Mouse (Mus musculus) hindbrain, postnatal 0 days (tissue): ENCODE measurements around the gene Gdf10. TPM values are rescaled to one million over a fixed set of nuclear protein-coding genes. Genes with fewer than 3 reads are reported as not detected.
A peak's percentile ranks its signal among the peaks of the same experiment; 100 is the strongest.

Source experiments
- ATAC-seq: fragments of 200-750 bp; cut with Nextera tagmentation; 2 replicates; pipeline ENCODE4 v1.8.0; 2017; ENCODE audit warnings: mild to moderate bottlenecking, moderate TSS enrichment, moderate library complexity
- DNase-seq: peaks from one replicate; pipeline ENCODE4 v3.0.0-alpha.2; 2015; ENCODE audit warnings: low spot score
- H3K27ac ChIP-seq: fragments of 300-500 bp; sonication (generic); 2 replicates; pipeline ENCODE4 v1.5.1; 2014; ENCODE audit warnings: mild to moderate bottlenecking
- H3K27me3 ChIP-seq: fragments of 300-500 bp; sonication (generic); 2 replicates; pipeline ENCODE4 v1.6.1; 2014; ENCODE audit warnings: low read length, mixed read lengths; ENCODE audit not compliant: insufficient read depth
- H3K36me3 ChIP-seq: fragments of 300-500 bp; sonication (generic); 2 replicates; pipeline ENCODE4 v1.6.1; 2014; ENCODE audit warnings: low read length, mixed read lengths; ENCODE audit not compliant: insufficient read depth
- H3K4me1 ChIP-seq: fragments of 300-500 bp; sonication (generic); 2 replicates; pipeline ENCODE4 v1.6.1; 2014; ENCODE audit warnings: antibody characterized with exemption, low read length, mixed read lengths; ENCODE audit not compliant: insufficient read depth
- H3K4me2 ChIP-seq: fragments of 300-500 bp; sonication (generic); 2 replicates; pipeline ENCODE4 v1.6.1; 2014; ENCODE audit warnings: low read depth, mild to moderate bottlenecking, low read length, moderate library complexity, mixed read lengths
- H3K4me3 ChIP-seq: fragments of 300-500 bp; sonication (generic); 2 replicates; pipeline ENCODE4 v1.5.1; 2014; ENCODE audit warnings: low read length
- H3K9ac ChIP-seq: fragments of 300-500 bp; sonication (generic); replicated peaks from 2 replicates; pipeline ENCODE4 v1.6.1; 2014; ENCODE audit warnings: mild to moderate bottlenecking, low read length, moderate library complexity, mixed read lengths
- H3K9me3 ChIP-seq: fragments of 300-500 bp; sonication (generic); 2 replicates; pipeline ENCODE4 v1.6.1; 2016; ENCODE audit warnings: low read length, mixed read lengths
- CTCF ChIP-seq: IDR thresholded peaks from 2 replicates; pipeline ENCODE4 v1.5.1; 2016; ENCODE audit warnings: antibody characterized with exemption, control low read depth, low read depth
- WGBS: fragments of 180-500 bp; shearing (Covaris S2); extraction: QIAGEN DNeasy Blood & Tissue Kit; methylation state at CpG from one replicate; pipeline ENCODE4 v1.1.7; 2014; 5-methylcytosine and 5-hydroxymethylcytosine counted together
- polyA plus RNA-seq: library from polyadenylated mRNA; unstranded; fragments of >200 nt; fragmentation: Nextera tagmentation; extraction: Ambion mirVana; gene quantifications from 2 replicates; pipeline ENCODE4 v1.2.1, GENCODE M21; 2015
- total RNA-seq: library from RNA; depleted of rRNA; stranded (reverse); fragments of >200 nt; gene quantifications from 2 replicates; pipeline ENCODE4 v1.2.3, GENCODE M21; 2014

Gdf10 gene
- total and polyA plus RNA-seq, 2 experiments from 2014 or later, result 27.3 to 32.9 TPM

DNA sequence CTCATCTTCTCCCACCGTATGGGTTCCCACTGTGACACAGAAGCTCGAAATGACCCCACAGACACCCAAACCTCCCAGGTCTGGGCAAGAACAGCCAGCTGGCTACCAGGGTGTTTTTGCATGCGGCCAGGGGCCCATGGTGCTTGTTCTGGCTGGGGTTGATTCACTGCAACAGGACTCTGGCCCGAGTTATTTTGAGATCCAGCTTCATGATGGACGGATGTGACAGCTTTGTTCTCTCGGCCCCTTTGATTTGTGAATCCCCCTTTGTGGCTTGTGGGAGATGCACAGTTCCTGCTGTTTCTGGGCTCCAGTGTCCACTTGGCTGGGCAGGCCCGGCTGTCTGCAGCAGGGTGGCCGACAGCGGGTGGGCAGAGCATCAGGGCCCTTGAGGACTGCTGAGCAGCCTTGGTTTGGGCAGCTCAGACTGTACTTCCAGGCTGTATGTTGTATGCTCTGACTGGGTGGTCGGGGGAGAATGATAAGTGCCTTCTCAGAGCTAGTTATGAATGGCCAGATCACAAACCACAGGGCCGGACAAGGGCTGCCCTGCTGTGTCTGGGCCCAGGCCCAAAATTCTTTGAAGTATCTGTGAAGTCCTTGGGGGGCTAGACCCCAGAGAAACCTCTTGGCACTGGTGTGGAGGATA lies 34.9 kb upstream of the Gdf10 start:
- peak; percentile 63 for DNase-seq
- Histone ChIP-seq H3K36me3 (no peaks in the 10 kb centered on the region), H3K9ac (no peak overlapping the region), H3K4me2 (no peak overlapping the region), H3K4me1 (peaks cover 8% of the 10 kb centered on the region; the same call in 1 of the 2 replicates), H3K27me3 (no peaks in the 10 kb centered on the region), H3K27ac (peak overlapping the region; percentile 26; the same call in 1 of the 2 replicates), H3K4me3 (no peak overlapping the region), H3K9me3 (no peaks in the 10 kb centered on the region)
- peak; percentile 92 for ATAC-seq
- TF ChIP-seq CTCF, result no peak
- 38% methylated on average over 11 of the region's 11 CpGs for WGBS

DNA sequence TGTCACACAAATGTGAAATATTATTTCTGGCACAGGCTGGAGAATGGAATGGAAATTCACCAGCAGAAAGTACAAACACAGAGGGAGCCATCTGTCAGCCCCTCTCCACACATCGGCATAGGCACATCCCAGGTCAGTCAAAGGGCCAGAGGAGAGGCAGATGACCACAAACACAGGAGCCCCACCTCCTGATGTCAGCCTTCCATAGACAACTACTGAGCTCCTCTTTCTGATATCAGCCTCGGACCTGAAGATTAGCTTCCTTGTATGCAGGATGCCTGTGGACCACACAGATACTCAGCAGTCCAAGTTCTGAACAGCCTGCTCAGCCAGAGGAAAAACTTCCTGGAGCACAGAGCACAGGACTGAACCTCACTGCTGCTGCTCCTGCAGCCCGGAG lies 33.4 kb upstream of the Gdf10 start:
- Histone ChIP-seq H3K9me3 (no peaks in the 10 kb centered on the region), H3K9ac (no peak overlapping the region), H3K4me3 (no peak overlapping the region), H3K4me1 (peaks cover 5% of the 10 kb centered on the region; the same call in 1 of the 2 replicates), H3K4me2 (no peak overlapping the region), H3K27ac (no peak overlapping the region), H3K36me3 (no peaks in the 10 kb centered on the region), H3K27me3 (no peaks in the 10 kb centered on the region)
- TF ChIP-seq CTCF, result no peak
- no peak for DNase-seq
- ATAC-seq, result no peak
- 74% methylated on average over 3 of the region's 3 CpGs for WGBS

DNA sequence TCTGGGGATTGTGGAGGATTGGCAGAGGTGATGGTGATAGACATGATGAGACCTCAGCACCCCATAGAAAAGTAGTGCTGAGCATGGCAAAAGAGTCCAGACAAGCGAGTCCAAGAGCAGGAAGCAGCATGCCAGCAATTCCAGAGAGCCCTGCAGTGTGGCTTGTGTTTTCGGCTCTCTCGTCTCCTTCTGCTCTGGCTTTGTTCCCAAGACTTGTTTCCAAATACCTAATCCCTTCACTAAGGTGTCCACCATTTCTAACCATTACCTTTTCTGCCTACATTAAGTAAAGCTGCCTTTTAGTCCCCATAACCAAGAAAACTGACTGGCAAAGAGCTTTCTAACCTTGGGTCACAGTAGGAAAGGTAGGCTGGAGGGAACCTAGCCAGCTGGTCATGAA lies 31.9 kb upstream of the Gdf10 start:
- H3K36me3 ChIP-seq, result no peaks in the 10 kb centered on the region
- H3K4me3 ChIP-seq, result no peak overlapping the region
- H3K4me1 ChIP-seq, result peaks cover 5% of the 10 kb centered on the region; the same call in 1 of the 2 replicates
- no peak for DNase-seq
- H3K27ac ChIP-seq, result no peak overlapping the region
- no peak for TF ChIP-seq CTCF
- no peaks in the 10 kb centered on the region for H3K9me3 ChIP-seq
- ATAC-seq, result no peak
- no peak overlapping the region for H3K9ac ChIP-seq
- no peaks in the 10 kb centered on the region for H3K27me3 ChIP-seq
- H3K4me2 ChIP-seq, result no peak overlapping the region
- 82% methylated on average over 3 of the region's 3 CpGs for WGBS

DNA sequence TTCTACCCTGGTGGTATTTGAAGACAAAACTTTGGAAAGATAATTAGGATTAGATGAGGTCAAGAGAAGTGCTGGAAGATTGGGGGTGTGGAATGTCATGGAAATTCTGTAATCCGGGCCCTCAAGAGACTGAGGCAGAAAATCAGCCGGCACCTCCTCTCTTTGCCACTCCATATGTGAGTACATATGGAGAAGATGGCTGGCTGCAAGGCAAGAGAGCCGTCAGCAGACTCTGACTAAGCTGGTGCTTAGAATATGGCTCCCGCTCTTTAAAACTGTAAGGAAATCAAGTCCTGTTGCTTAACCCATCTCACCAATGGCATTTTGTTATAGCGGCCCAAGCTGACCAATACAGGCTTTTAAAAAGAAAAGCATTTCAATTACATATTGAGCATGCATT lies 27.6 kb upstream of the Gdf10 start:
- TF ChIP-seq CTCF, result no peak
- 77% methylated on average over 5 of the region's 5 CpGs for WGBS
- ATAC-seq, result no peak

DNA sequence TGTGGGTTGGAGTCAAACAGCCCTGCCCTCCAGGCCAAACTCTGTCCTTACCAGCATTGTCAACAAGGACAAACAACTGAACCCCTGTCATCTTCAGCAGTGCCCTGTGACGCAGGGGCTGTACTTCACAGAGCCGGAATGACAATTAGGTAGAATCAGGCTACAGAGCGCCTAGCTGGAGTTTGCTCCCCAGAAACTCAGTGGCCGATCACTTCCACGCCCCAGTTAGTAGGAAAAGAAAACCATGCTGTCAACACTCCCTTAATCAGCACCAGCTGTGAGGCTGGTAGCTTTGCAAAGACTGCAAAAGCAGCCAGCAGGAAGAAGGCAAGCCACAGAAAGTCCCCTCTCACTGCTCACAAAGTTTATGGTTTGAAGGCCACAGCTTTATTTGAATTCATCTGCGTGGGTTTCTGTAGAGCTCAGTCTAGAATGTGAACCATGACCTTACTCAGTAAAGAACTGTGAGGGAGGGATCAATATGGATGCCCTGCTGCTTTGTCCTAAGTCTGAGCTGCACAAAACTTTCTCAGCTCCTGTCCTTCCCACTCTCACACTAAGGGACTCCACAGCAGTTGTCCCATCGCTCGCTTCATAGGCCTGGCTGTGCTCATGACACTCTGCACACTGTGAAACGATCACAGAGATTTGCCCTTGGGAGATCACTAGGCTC lies 26.6 kb upstream of the Gdf10 start:
- H3K9ac ChIP-seq, result no peak overlapping the region
- no peaks in the 10 kb centered on the region for H3K9me3 ChIP-seq
- no peaks in the 10 kb centered on the region for H3K27me3 ChIP-seq
- H3K4me1 ChIP-seq, result no peaks in the 10 kb centered on the region
- DNase-seq (no peak), ATAC-seq (no peak)
- H3K27ac ChIP-seq, result no peak overlapping the region
- no peak overlapping the region for H3K4me3 ChIP-seq
- 24% methylated on average over 9 of the region's 9 CpGs for WGBS
- no peak for TF ChIP-seq CTCF
- no peak overlapping the region for H3K4me2 ChIP-seq
- H3K36me3 ChIP-seq, result no peaks in the 10 kb centered on the region

More for the DNA sequence above, 27.6 kb upstream of the Gdf10 start:
- no peak for DNase-seq
- no peak overlapping the region for H3K4me2 ChIP-seq
- no peak overlapping the region for H3K4me3 ChIP-seq
- H3K9ac ChIP-seq, result no peak overlapping the region
- H3K36me3 ChIP-seq, result no peaks in the 10 kb centered on the region
- no peaks in the 10 kb centered on the region for H3K4me1 ChIP-seq
- no peak overlapping the region for H3K27ac ChIP-seq
- no peaks in the 10 kb centered on the region for H3K27me3 ChIP-seq
- H3K9me3 ChIP-seq, result no peaks in the 10 kb centered on the region

DNA sequence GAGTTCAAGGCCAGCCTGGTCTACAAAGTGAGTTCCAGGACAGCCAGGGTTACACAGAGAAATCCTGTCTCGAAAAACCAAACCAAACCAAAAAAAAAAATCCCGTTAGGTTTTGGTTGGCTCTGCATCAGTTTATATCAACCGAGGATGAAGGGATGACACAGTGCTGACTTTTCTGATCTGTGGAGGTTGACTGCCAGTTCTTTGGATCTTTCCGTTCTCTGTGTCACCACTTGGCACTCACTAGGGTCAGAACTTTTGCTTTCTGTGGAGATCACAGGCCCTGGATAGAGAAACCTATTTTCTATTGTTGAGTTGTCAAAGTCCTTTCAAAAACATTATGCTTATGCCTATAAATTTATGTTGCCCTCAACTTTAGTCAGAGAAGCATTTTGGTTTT lies 20.6 kb upstream of the Gdf10 start:
- 88% methylated on average over 4 of the region's 4 CpGs for WGBS
- H3K9me3 ChIP-seq, result no peaks in the 10 kb centered on the region
- H3K4me2 ChIP-seq, result no peak overlapping the region
- TF ChIP-seq CTCF, result no peak
- no peaks in the 10 kb centered on the region for H3K4me1 ChIP-seq
- no peak overlapping the region for H3K27ac ChIP-seq
- no peaks in the 10 kb centered on the region for H3K36me3 ChIP-seq
- DNase-seq, result no peak
- H3K27me3 ChIP-seq, result no peaks in the 10 kb centered on the region
- H3K9ac ChIP-seq, result no peak overlapping the region
- no peak for ATAC-seq
- no peak overlapping the region for H3K4me3 ChIP-seq

DNA sequence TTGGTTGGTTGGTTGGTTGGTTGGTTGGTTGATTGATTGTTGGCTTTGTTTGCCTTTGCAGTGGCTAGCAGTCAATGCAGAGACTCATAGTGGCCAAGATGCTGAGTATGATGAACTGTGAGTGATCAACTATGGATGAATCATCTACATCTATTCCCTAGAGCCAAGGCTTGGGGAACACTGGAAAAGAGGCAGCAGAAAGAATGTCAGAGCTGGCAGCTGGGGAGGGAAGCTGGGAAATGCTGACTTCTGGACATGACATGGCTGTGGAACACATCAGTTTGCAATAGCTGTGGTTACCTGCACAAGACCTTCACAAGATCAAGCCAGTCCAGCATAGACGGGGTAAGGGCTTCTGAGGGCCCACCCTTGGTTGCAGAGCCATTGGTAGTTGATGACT lies 20.2 kb upstream of the Gdf10 start:
- no peak overlapping the region for H3K4me3 ChIP-seq
- H3K9me3 ChIP-seq, result no peaks in the 10 kb centered on the region
- no peak overlapping the region for H3K4me2 ChIP-seq
- no peaks in the 10 kb centered on the region for H3K36me3 ChIP-seq
- no peak for ATAC-seq
- 96% methylated on average over 1 of the region's 1 CpGs for WGBS
- no peaks in the 10 kb centered on the region for H3K27me3 ChIP-seq
- no peaks in the 10 kb centered on the region for H3K4me1 ChIP-seq
- no peak for DNase-seq
- no peak overlapping the region for H3K27ac ChIP-seq
- no peak overlapping the region for H3K9ac ChIP-seq
- no peak for TF ChIP-seq CTCF
